Mouse (Mus musculus): ENCODE measurements around the gene Gpr87. TPM values are rescaled to one million over a fixed set of nuclear protein-coding genes. Genes with fewer than 3 reads are reported as not detected.
A peak's percentile ranks its signal among the peaks of the same experiment; 100 is the strongest.

Gene Gpr87
- not detected in 2 replicates for polyA plus RNA-seq (2015; fragmentation: Nextera tagmentation; extraction: Ambion mirVana)

GRCm38 (mm10) chr3:59194938-59195337, at the start of gene Gpr87:
Gene Gpr87 (minus strand): TSS chr3:59195104.
- no peaks in the 10 kb centered on the region for H3K4me1 ChIP-seq (ENCODE audit: control insufficient read depth, low read depth, low read length)
- H3K9me3 ChIP-seq (replicated peaks; ENCODE audit: control insufficient read depth, low read length) = no peaks in the 10 kb centered on the region
- 68% methylated on average over 7 of the region's 7 CpGs for WGBS (ENCODE audit: insufficient replicate concordance)
- H3K27me3 ChIP-seq (ENCODE audit: control insufficient read depth, insufficient read depth, low read depth, low read length) = no peaks in the 10 kb centered on the region
- H3K4me3 ChIP-seq (ENCODE audit: low read depth, low read length) = no peak within 1 kb of the TSS
- H3K4me2 ChIP-seq (ENCODE audit: low read depth, low read length) = no peak within 1 kb of the TSS
- H3K27ac ChIP-seq (ENCODE audit: low read length) = no peak within 1 kb of the TSS
- no peak within 1 kb of the TSS for H3K9ac ChIP-seq (ENCODE audit: low read depth, low read length)
- H3K36me3 ChIP-seq (ENCODE audit: control insufficient read depth, insufficient read depth) = no peaks in the 10 kb centered on the region
- ATAC-seq (ENCODE audit: low read depth) = no peak

DNA sequence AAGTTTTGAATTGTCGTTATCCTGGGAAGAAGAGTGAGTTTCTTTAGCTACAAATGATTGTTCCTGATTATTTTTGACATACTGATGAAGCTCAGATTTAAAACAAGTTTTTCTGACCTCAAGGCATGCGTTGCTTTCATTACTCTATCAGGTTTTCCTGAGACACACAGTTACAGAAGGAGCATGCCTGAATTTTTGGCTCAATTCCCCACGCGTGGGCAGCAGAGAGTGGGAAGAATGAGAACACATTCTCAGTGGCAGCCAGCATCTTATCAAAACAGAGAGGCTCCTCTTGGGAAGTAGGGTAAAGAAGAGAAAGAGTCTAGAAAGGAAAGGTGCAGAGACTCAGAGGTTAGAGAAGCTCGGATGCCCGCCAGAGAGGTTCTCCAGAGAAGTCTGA, 48.5 kb upstream of the Gpr87 start:
- Histone ChIP-seq H3K36me3 (ENCODE audit: control insufficient read depth, insufficient read depth) (no peaks in the 10 kb centered on the region), H3K4me3 (ENCODE audit: low read depth, low read length) (no peak overlapping the region), H3K4me1 (ENCODE audit: control insufficient read depth, low read depth, low read length) (no peaks in the 10 kb centered on the region), H3K27ac (ENCODE audit: low read length) (no peak overlapping the region), H3K9me3 (replicated peaks; ENCODE audit: control insufficient read depth, low read length) (no peaks in the 10 kb centered on the region), H3K27me3 (ENCODE audit: control insufficient read depth, insufficient read depth, low read depth, low read length) (no peaks in the 10 kb centered on the region), H3K9ac (ENCODE audit: low read depth, low read length) (no peak overlapping the region), H3K4me2 (ENCODE audit: low read depth, low read length) (no peak overlapping the region)
- WGBS (ENCODE audit: insufficient replicate concordance) = 62% methylated on average over 6 of the region's 6 CpGs
- ATAC-seq (ENCODE audit: low read depth) = no peak

DNA sequence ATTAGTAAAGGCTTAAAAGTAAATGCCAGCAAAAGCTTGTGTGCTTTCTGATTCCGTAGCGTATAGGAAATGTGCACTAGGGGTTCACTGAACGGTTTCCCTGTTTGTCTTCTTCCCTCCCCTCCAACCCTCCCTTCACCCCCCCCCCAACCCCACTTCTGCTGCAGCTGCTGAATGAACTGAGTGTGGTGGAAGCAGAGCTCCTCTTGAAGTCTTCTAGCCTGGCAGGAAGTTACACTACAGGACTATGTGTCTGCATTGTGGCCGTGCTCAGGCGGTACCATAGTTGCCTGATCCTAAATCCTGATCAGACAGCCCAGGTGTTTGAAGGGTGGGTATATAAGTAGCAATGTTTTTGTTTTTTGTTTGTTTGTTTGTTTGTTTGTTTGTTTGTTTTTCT, 40.0 kb upstream of the Gpr87 start:
- H3K4me3 ChIP-seq (ENCODE audit: low read depth, low read length) = no peak overlapping the region
- no peaks in the 10 kb centered on the region for H3K4me1 ChIP-seq (ENCODE audit: control insufficient read depth, low read depth, low read length)
- ATAC-seq (ENCODE audit: low read depth) = no peak
- peak overlapping the region; percentile 37 for H3K27ac ChIP-seq (ENCODE audit: low read length)
- H3K9me3 ChIP-seq (replicated peaks; ENCODE audit: control insufficient read depth, low read length) = no peaks in the 10 kb centered on the region
- no peaks in the 10 kb centered on the region for H3K27me3 ChIP-seq (ENCODE audit: control insufficient read depth, insufficient read depth, low read depth, low read length)
- 17% methylated on average over 5 of the region's 5 CpGs for WGBS (ENCODE audit: insufficient replicate concordance)
- H3K36me3 ChIP-seq (ENCODE audit: control insufficient read depth, insufficient read depth) = no peaks in the 10 kb centered on the region
- H3K9ac ChIP-seq (ENCODE audit: low read depth, low read length) = no peak overlapping the region
- H3K4me2 ChIP-seq (ENCODE audit: low read depth, low read length) = no peak overlapping the region

DNA sequence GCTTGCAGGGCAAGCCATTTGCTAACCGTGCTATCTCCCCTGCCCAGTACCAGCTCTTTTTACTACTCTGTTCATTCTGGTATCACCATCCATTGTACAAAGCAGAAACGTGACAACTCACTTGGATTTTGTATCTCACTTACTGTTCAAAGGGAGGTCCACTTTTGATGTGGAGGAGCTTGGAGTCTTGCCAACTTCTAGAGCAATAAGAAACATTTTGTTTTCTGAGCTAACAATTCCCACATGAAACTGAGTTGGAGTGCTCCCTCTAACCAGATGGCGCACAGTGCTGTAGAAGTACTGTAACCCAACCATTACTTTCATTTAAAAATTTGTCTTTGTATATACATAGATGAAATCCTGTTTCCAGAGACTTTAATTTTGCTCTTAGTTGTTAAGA, 36.0 kb upstream of the Gpr87 start:
- H3K9me3 ChIP-seq (replicated peaks; ENCODE audit: control insufficient read depth, low read length) = no peaks in the 10 kb centered on the region
- ATAC-seq (ENCODE audit: low read depth) = no peak
- H3K4me1 ChIP-seq (ENCODE audit: control insufficient read depth, low read depth, low read length) = no peaks in the 10 kb centered on the region; the same call in 1 of the 2 replicates
- H3K4me3 ChIP-seq (ENCODE audit: low read depth, low read length) = no peak overlapping the region
- no peak overlapping the region for H3K4me2 ChIP-seq (ENCODE audit: low read depth, low read length)
- H3K36me3 ChIP-seq (ENCODE audit: control insufficient read depth, insufficient read depth) = no peaks in the 10 kb centered on the region
- no peak overlapping the region for H3K9ac ChIP-seq (ENCODE audit: low read depth, low read length)
- 66% methylated on average over 3 of the region's 3 CpGs for WGBS (ENCODE audit: insufficient replicate concordance)
- H3K27me3 ChIP-seq (ENCODE audit: control insufficient read depth, insufficient read depth, low read depth, low read length) = no peaks in the 10 kb centered on the region
- H3K27ac ChIP-seq (ENCODE audit: low read length) = no peak overlapping the region

- Histone ChIP-seq H3K4me1 (ENCODE audit: control insufficient read depth, low read depth, low read length) (no peaks in the 10 kb centered on the region; the same call in 1 of the 2 replicates), H3K4me2 (ENCODE audit: low read depth, low read length) (no peak overlapping the region), H3K27me3 (ENCODE audit: control insufficient read depth, insufficient read depth, low read depth, low read length) (no peaks in the 10 kb centered on the region), H3K36me3 (ENCODE audit: control insufficient read depth, insufficient read depth) (no peaks in the 10 kb centered on the region), H3K4me3 (ENCODE audit: low read depth, low read length) (no peak overlapping the region), H3K27ac (ENCODE audit: low read length) (peak overlapping the region; percentile 32), H3K9ac (ENCODE audit: low read depth, low read length) (no peak overlapping the region), H3K9me3 (replicated peaks; ENCODE audit: control insufficient read depth, low read length) (no peaks in the 10 kb centered on the region)
- peak; percentile 41; the same call in 1 of the 2 replicates for ATAC-seq (ENCODE audit: low read depth)
- 34% methylated on average over 10 of the region's 10 CpGs for WGBS (ENCODE audit: insufficient replicate concordance)
Measured at GRCm38 (mm10) chr3:59228730-59229551, 34.0 kb upstream of the Gpr87 start.

- WGBS (ENCODE audit: insufficient replicate concordance) = 37% methylated on average over 9 of the region's 9 CpGs
- no peak overlapping the region for H3K4me3 ChIP-seq (ENCODE audit: low read depth, low read length)
- H3K27me3 ChIP-seq (ENCODE audit: control insufficient read depth, insufficient read depth, low read depth, low read length) = no peaks in the 10 kb centered on the region
- H3K4me2 ChIP-seq (ENCODE audit: low read depth, low read length) = no peak overlapping the region
- no peaks in the 10 kb centered on the region for H3K9me3 ChIP-seq (replicated peaks; ENCODE audit: control insufficient read depth, low read length)
- ATAC-seq (ENCODE audit: low read depth) = no peak
- no peaks in the 10 kb centered on the region for H3K36me3 ChIP-seq (ENCODE audit: control insufficient read depth, insufficient read depth)
- H3K9ac ChIP-seq (ENCODE audit: low read depth, low read length) = no peak overlapping the region
- no peaks in the 10 kb centered on the region; the same call in 1 of the 2 replicates for H3K4me1 ChIP-seq (ENCODE audit: control insufficient read depth, low read depth, low read length)
- H3K27ac ChIP-seq (ENCODE audit: low read length) = no peak overlapping the region
Measured at GRCm38 (mm10) chr3:59227696-59228095, 32.8 kb upstream of the Gpr87 start.

DNA sequence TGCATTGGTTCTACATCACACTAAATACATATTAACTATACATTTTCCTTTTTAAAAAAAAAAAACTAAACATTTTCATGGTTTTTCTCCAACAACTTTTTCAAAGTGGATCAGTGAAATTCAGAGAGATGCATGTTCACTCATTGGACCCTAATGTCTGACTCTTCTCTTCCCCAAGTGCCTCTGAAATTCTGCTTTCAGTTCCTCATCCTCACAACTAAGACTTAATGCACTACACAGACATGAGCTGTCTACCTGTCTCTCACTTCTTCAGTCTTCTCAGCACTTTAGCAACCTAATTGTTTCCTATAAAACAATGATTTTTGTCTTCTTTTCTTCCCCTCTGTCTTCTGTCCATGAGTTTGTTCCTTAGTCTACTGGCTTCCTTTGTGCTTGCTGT, 30.5 kb upstream of the Gpr87 start:
- Histone ChIP-seq H3K4me2 (ENCODE audit: low read depth, low read length) (no peak overlapping the region), H3K27me3 (ENCODE audit: control insufficient read depth, insufficient read depth, low read depth, low read length) (no peaks in the 10 kb centered on the region), H3K27ac (ENCODE audit: low read length) (no peak overlapping the region), H3K9ac (ENCODE audit: low read depth, low read length) (no peak overlapping the region), H3K36me3 (ENCODE audit: control insufficient read depth, insufficient read depth) (no peaks in the 10 kb centered on the region), H3K9me3 (replicated peaks; ENCODE audit: control insufficient read depth, low read length) (no peaks in the 10 kb centered on the region), H3K4me3 (ENCODE audit: low read depth, low read length) (no peak overlapping the region), H3K4me1 (ENCODE audit: control insufficient read depth, low read depth, low read length) (no peaks in the 10 kb centered on the region; the same call in 1 of the 2 replicates)
- no peak for ATAC-seq (ENCODE audit: low read depth)

DNA sequence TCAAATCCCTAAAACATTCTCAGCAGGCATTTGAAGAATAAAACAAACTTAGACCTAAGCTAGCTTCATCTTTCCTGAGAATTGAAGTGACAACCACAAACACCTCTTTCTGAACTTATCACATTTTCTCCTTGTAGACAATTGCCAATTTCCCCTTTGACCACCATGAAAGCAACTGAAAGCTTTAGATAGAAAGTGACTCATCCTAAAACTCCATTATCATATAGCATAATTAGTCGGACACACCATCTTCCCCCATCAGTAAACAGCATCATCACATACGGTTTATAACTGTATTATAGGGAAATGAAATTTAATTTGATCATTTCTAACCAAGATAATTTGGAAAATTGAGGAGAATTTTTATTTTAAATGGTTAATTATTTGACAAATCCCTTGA, 27.4 kb upstream of the Gpr87 start:
- H3K27me3 ChIP-seq (ENCODE audit: control insufficient read depth, insufficient read depth, low read depth, low read length) = no peaks in the 10 kb centered on the region
- no peak for ATAC-seq (ENCODE audit: low read depth)
- no peaks in the 10 kb centered on the region for H3K36me3 ChIP-seq (ENCODE audit: control insufficient read depth, insufficient read depth)
- H3K4me2 ChIP-seq (ENCODE audit: low read depth, low read length) = no peak overlapping the region
- H3K4me1 ChIP-seq (ENCODE audit: control insufficient read depth, low read depth, low read length) = no peaks in the 10 kb centered on the region
- no peaks in the 10 kb centered on the region for H3K9me3 ChIP-seq (replicated peaks; ENCODE audit: control insufficient read depth, low read length)
- WGBS (ENCODE audit: insufficient replicate concordance) = 45% methylated on average over 2 of the region's 2 CpGs
- no peak overlapping the region for H3K9ac ChIP-seq (ENCODE audit: low read depth, low read length)
- H3K27ac ChIP-seq (ENCODE audit: low read length) = no peak overlapping the region
- no peak overlapping the region for H3K4me3 ChIP-seq (ENCODE audit: low read depth, low read length)

GRCm38 (mm10) chr3:59219326-59219725, 24.4 kb upstream of the Gpr87 start:
- no peak overlapping the region for H3K9ac ChIP-seq (ENCODE audit: low read depth, low read length)
- H3K36me3 ChIP-seq (ENCODE audit: control insufficient read depth, insufficient read depth) = no peaks in the 10 kb centered on the region
- no peaks in the 10 kb centered on the region for H3K4me1 ChIP-seq (ENCODE audit: control insufficient read depth, low read depth, low read length)
- no peaks in the 10 kb centered on the region for H3K27me3 ChIP-seq (ENCODE audit: control insufficient read depth, insufficient read depth, low read depth, low read length)
- 60% methylated on average over 2 of the region's 2 CpGs for WGBS (ENCODE audit: insufficient replicate concordance)
- H3K4me3 ChIP-seq (ENCODE audit: low read depth, low read length) = no peak overlapping the region
- no peaks in the 10 kb centered on the region for H3K9me3 ChIP-seq (replicated peaks; ENCODE audit: control insufficient read depth, low read length)
- ATAC-seq (ENCODE audit: low read depth) = no peak
- H3K4me2 ChIP-seq (ENCODE audit: low read depth, low read length) = no peak overlapping the region
- no peak overlapping the region for H3K27ac ChIP-seq (ENCODE audit: low read length)
